Mouse (Mus musculus): ENCODE data around the gene Tarbp2. TPM values are rescaled to one million over a fixed set of nuclear protein-coding genes. Genes with fewer than 3 reads are reported as not detected.

Tarbp2 gene
- total RNA-seq, 1 experiment = 184 TPM

DNA sequence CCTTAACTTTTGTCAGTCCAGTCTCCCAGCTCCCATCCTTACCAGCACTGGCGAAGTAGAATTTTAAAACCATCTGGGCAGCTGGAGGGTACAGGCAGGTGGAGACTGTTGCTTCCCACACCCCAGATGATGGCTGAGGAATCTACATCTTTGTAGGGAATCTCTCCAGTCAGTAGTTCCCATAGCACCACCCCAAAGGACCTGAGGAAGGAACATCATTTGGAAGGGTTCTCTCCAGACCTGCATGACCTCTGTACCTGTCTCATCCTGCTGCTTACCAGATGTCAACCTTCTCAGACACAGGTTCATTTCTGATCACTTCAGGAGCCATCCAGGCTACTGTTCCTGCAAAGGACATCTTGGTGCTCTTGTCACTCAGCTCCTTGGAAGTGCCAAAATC is 14.5 kb upstream of the Tarbp2 start, which contains the start of gene Gm10337:
Gene Gm10337, plus strand, starts transcription at position 276 of the 400 bp plus-strand sequence.
- Histone ChIP-seq H3K36me3 (ENCODE audit: control insufficient read depth, insufficient read depth, low read length, poor library complexity, severe bottlenecking) (peaks cover 48% of the 10 kb centered on the region), H3K27ac (ENCODE audit: insufficient read depth, low read depth, low read length, poor library complexity, severe bottlenecking) (no peak within 1 kb of the TSS), H3K9me3 (ENCODE audit: control insufficient read depth, insufficient read depth, low read depth, low read length) (no peaks in the 10 kb centered on the region), H3K4me3 (ENCODE audit: insufficient read depth in 1 of 2, low read depth in 1 of 2, low read length in 2 of 2, poor library complexity in 1 of 2, severe bottlenecking in 1 of 2) (no peak within 1 kb of the TSS), H3K9ac (ENCODE audit: insufficient read depth, low read depth, low read length, poor library complexity, severe bottlenecking) (no peak within 1 kb of the TSS), H3K4me1 (ENCODE audit: control insufficient read depth in 2 of 2, insufficient read depth in 2 of 2, low read length in 2 of 2, poor library complexity in 1 of 2) (peaks cover 0 to 14% of the 10 kb centered on the region in 2 experiments; a peak in 2 of 4 replicates)
- in situ Hi-C loops (cut with MboI; ENCODE audit: low sequenced_read_pairs in 2 of 2, unreplicated experiment in 2 of 2) = no loop called here
- DNase-seq (ENCODE audit: low read depth, low spot score) = no peak
- TF ChIP-seq ZC3H11A (IDR thresholded peaks at IDR 0.05; ENCODE audit: borderline replicate concordance, low read depth, low read length) = no peak
- no peak for TF ChIP-seq CHD2 (IDR thresholded peaks at IDR 0.05; ENCODE audit: low read depth, low read length)

DNA sequence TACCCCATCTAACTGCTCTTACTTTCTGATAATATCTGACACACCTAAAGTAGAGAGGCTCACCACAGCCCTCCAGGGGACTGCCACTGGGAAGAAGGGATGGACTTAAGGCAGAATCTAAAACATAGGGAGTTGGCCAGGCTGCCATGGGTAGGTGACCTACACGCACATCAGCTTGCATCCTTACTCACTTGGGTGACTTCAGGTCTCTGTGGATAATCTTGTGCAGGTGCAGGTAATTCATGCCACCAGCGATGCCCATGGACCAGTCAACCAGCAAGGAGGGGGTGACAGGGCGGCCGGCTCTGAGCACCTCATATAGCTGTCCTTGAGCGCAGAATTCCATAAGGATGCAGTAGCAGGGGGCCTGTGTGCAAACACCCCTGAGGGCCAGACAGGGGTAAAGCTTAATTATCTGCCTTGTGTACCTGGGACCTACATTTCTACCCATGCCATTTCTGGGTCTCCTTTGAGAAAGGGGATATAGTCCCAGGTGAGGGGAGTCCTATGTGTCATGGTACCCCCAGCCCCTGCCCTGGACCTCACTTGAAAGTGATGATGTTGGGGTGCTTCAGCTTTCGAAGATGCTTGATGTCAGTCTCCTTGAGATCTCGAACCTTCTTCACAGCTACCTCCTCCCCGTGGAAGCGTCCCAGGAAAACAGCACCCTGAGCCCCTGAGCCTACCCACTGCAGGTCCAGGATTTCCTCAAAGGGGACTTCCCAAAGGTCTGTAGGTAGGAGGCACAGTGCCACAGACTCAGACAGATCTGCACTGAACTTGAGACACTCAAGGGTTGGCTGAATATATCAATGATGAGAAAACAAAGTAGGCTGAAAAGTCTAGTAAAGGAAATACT is 13.8 kb upstream of the Tarbp2 start:
- Histone ChIP-seq H3K36me3 (ENCODE audit: control insufficient read depth, insufficient read depth, low read length, poor library complexity, severe bottlenecking) (peaks cover 45% of the 10 kb centered on the region), H3K4me1 (ENCODE audit: control insufficient read depth in 2 of 2, insufficient read depth in 2 of 2, low read length in 2 of 2, poor library complexity in 1 of 2) (peaks cover 0 to 14% of the 10 kb centered on the region in 2 experiments; a peak in 3 of 4 replicates), H3K9ac (ENCODE audit: insufficient read depth, low read depth, low read length, poor library complexity, severe bottlenecking) (no peak overlapping the region), H3K9me3 (ENCODE audit: control insufficient read depth, insufficient read depth, low read depth, low read length) (no peaks in the 10 kb centered on the region), H3K4me3 (ENCODE audit: insufficient read depth in 1 of 2, low read depth in 1 of 2, low read length in 2 of 2, poor library complexity in 1 of 2, severe bottlenecking in 1 of 2) (no peak overlapping the region), H3K27ac (ENCODE audit: insufficient read depth, low read depth, low read length, poor library complexity, severe bottlenecking) (no peak overlapping the region)
- no peak for TF ChIP-seq HCFC1 (IDR thresholded peaks at IDR 0.05; ENCODE audit: borderline replicate concordance, insufficient read depth, low read length)
- TF ChIP-seq ZNF384 (IDR thresholded peaks at IDR 0.05; ENCODE audit: low read depth, low read length) = no peak
- 0 out of 2 replicates have a peak, but pooled peaks have one; percentile 20 for TF ChIP-seq CHD2 (IDR thresholded peaks at IDR 0.05; ENCODE audit: low read depth, low read length)
- TF ChIP-seq MAFK (IDR thresholded peaks at IDR 0.05; ENCODE audit: insufficient read depth, low read depth, low read length) = no peak
- DNase-seq (ENCODE audit: low read depth, low spot score) = no peak
- in situ Hi-C loops (cut with MboI; ENCODE audit: low sequenced_read_pairs in 2 of 2, unreplicated experiment in 2 of 2) = no loop called here

DNA sequence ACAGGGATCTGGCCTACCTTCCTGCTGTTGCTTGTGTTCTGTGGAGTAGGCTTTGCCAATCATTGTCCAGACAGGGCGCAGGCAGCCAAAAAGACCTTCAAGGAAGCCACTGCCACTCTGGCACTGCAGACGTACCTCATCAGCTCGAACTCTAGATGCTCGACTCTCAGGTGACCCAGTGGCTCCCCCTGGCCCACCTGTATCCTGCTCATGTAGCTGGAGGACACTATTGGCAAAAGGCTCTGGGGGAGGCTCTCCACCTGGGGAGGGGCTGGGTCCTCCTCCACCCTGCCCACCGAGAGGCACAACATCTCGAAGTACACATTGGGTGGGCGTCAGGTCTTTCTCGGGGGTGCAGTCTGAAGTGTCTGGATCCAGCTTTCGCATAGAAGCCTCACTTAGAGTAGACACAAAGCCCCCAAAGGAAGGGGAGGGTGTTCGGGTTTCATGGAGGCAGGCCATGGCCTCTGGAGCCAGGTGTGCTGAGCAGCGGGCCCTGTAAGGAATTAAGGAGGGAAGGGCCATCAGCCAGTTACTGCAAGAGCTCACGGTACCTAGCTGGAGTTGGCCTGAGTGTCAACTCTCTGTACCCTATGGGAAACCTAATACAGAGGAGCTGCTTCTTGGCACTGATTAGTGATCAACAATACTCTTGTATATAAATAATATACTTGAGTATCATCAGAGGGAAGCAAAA is 12.8 kb upstream of the Tarbp2 start:
- Histone ChIP-seq H3K27ac (ENCODE audit: insufficient read depth, low read depth, low read length, poor library complexity, severe bottlenecking) (no peak overlapping the region), H3K9ac (ENCODE audit: insufficient read depth, low read depth, low read length, poor library complexity, severe bottlenecking) (no peak overlapping the region), H3K4me1 (ENCODE audit: control insufficient read depth in 2 of 2, insufficient read depth in 2 of 2, low read length in 2 of 2, poor library complexity in 1 of 2) (peaks cover 0 to 12% of the 10 kb centered on the region in 2 experiments; a peak in 3 of 4 replicates), H3K4me3 (ENCODE audit: insufficient read depth in 1 of 2, low read depth in 1 of 2, low read length in 2 of 2, poor library complexity in 1 of 2, severe bottlenecking in 1 of 2) (no peak overlapping the region), H3K36me3 (ENCODE audit: control insufficient read depth, insufficient read depth, low read length, poor library complexity, severe bottlenecking) (peaks cover 42% of the 10 kb centered on the region), H3K9me3 (ENCODE audit: control insufficient read depth, insufficient read depth, low read depth, low read length) (no peaks in the 10 kb centered on the region)
- no peak for TF ChIP-seq CHD2 (IDR thresholded peaks at IDR 0.05; ENCODE audit: low read depth, low read length)
- TF ChIP-seq ZC3H11A (IDR thresholded peaks at IDR 0.05; ENCODE audit: borderline replicate concordance, low read depth, low read length) = no peak
- no peak for TF ChIP-seq ZNF384 (IDR thresholded peaks at IDR 0.05; ENCODE audit: low read depth, low read length)
- TF ChIP-seq MAFK (IDR thresholded peaks at IDR 0.05; ENCODE audit: insufficient read depth, low read depth, low read length) = no peak
- no peak for TF ChIP-seq HCFC1 (IDR thresholded peaks at IDR 0.05; ENCODE audit: borderline replicate concordance, insufficient read depth, low read length)
- no peak for DNase-seq (ENCODE audit: low read depth, low spot score)
- in situ Hi-C loops (cut with MboI; ENCODE audit: low sequenced_read_pairs in 2 of 2, unreplicated experiment in 2 of 2) = no loop called here

DNA sequence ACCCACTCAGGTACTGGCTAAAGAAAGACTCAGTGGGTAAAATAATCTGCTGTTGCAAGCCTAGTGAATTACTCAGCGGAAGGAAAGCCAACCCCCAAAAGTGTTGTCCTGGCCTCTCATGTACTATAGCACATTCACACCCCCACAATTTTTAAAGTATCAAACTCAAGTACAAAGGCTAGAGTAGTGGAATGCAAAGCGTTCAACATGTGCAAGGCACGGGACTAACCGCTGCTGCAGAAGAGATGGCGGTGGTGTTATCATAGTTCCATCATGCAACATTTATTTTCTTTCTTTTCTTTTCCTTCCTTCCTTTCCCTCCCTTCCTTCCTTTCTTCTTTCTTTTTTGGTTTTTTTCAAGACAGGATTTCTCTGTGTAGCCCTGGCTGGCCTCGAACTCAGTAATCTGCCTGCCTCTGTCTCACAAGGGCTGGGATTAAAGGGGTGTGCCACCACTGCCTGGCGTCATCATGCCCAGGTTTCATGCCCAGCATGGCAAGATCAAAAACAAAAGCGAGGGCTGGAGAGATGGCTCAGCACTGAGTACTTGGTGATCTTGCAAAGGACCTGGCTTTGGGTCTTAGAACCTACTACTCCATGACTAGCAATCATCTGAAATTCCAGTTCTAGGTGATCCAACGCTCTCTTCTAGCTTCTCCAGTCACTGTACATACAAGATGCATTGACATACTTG is 12.1 kb upstream of the Tarbp2 start:
- Histone ChIP-seq H3K36me3 (ENCODE audit: control insufficient read depth, insufficient read depth, low read length, poor library complexity, severe bottlenecking) (peaks cover 37% of the 10 kb centered on the region), H3K4me1 (ENCODE audit: control insufficient read depth in 2 of 2, insufficient read depth in 2 of 2, low read length in 2 of 2, poor library complexity in 1 of 2) (peaks cover 0 to 12% of the 10 kb centered on the region in 2 experiments; a peak in 3 of 4 replicates), H3K4me3 (ENCODE audit: insufficient read depth in 1 of 2, low read depth in 1 of 2, low read length in 2 of 2, poor library complexity in 1 of 2, severe bottlenecking in 1 of 2) (no peak overlapping the region), H3K9ac (ENCODE audit: insufficient read depth, low read depth, low read length, poor library complexity, severe bottlenecking) (no peak overlapping the region), H3K9me3 (ENCODE audit: control insufficient read depth, insufficient read depth, low read depth, low read length) (no peaks in the 10 kb centered on the region), H3K27ac (ENCODE audit: insufficient read depth, low read depth, low read length, poor library complexity, severe bottlenecking) (no peak overlapping the region)
- in situ Hi-C loops (cut with MboI; ENCODE audit: low sequenced_read_pairs in 2 of 2, unreplicated experiment in 2 of 2) = no loop called here
- TF ChIP-seq CHD2 (IDR thresholded peaks at IDR 0.05; ENCODE audit: low read depth, low read length) (no peak), MAFK (IDR thresholded peaks at IDR 0.05; ENCODE audit: insufficient read depth, low read depth, low read length) (no peak), ZNF384 (IDR thresholded peaks at IDR 0.05; ENCODE audit: low read depth, low read length) (no peak), HCFC1 (IDR thresholded peaks at IDR 0.05; ENCODE audit: borderline replicate concordance, insufficient read depth, low read length) (no peak), ZC3H11A (IDR thresholded peaks at IDR 0.05; ENCODE audit: borderline replicate concordance, low read depth, low read length) (no peak)
- DNase-seq (ENCODE audit: low read depth, low spot score) = no peak
